Mouse (Mus musculus) kidney, postnatal 0 days (tissue): ENCODE results near the gene Baiap2l1. TPM values are rescaled to one million over a fixed set of nuclear protein-coding genes. Genes with fewer than 3 reads are reported as not detected.
A peak's percentile ranks its signal among the peaks of the same experiment; 100 is the strongest.
"Not testable (repeated sequence)": the region's sequence is repeated elsewhere in the genome, so short reads cannot be mapped to it uniquely, and the experiment has no call there.

Experiments
- ATAC-seq: fragments of 200-750 bp; cut with Nextera tagmentation; replicated peaks from 2 replicates; pipeline ENCODE4 v1.8.0; 2017; ENCODE audit warnings: low read depth, moderate number of reproducible peaks, moderate TSS enrichment, moderate library complexity; ENCODE audit not compliant: low FRiP score
- DNase-seq: peaks from one replicate; pipeline ENCODE4 v3.0.0-alpha.2; 2016; ENCODE audit warnings: low spot score
- H3K27ac ChIP-seq: fragments of 300-500 bp; sonication (generic); 2 replicates; pipeline ENCODE4 v1.5.1; 2014; ENCODE audit warnings: mild to moderate bottlenecking
- H3K27me3 ChIP-seq: fragments of 300-500 bp; sonication (generic); 2 replicates; pipeline ENCODE4 v1.6.1; 2014; ENCODE audit warnings: low read length, mixed read lengths; ENCODE audit not compliant: insufficient read depth
- H3K36me3 ChIP-seq: fragments of 300-500 bp; sonication (generic); 2 replicates; pipeline ENCODE4 v1.6.1; 2014; ENCODE audit warnings: low read length, mixed read lengths; ENCODE audit not compliant: insufficient read depth
- H3K4me1 ChIP-seq: fragments of 300-500 bp; sonication (generic); replicated peaks from 2 replicates; pipeline ENCODE4 v1.6.1; 2014; ENCODE audit warnings: antibody characterized with exemption, low read length, mixed read lengths; ENCODE audit not compliant: insufficient read depth
- H3K4me2 ChIP-seq: fragments of 300-500 bp; sonication (generic); 2 replicates; pipeline ENCODE4 v1.6.1; 2014; ENCODE audit warnings: mild to moderate bottlenecking, low read length, moderate library complexity, mixed read lengths
- H3K4me3 ChIP-seq: fragments of 300-500 bp; sonication (generic); replicated peaks from 2 replicates; pipeline ENCODE4 v1.5.1; 2014; ENCODE audit warnings: low read depth, low read length
- H3K9ac ChIP-seq: fragments of 300-500 bp; sonication (generic); 2 replicates; pipeline ENCODE4 v1.6.1; 2014; ENCODE audit warnings: low read depth, low read length
- H3K9me3 ChIP-seq: fragments of 300-500 bp; sonication (generic); replicated peaks from 2 replicates; pipeline ENCODE4 v1.6.1; 2016; ENCODE audit warnings: low read length, inconsistent platforms, mixed read lengths
- CTCF ChIP-seq: IDR thresholded peaks from 2 replicates; pipeline ENCODE4 v1.5.1; 2016; ENCODE audit warnings: antibody characterized with exemption, low read depth, mild to moderate bottlenecking, moderate library complexity
- WGBS: fragments of 180-500 bp; shearing (Covaris S2); extraction: QIAGEN DNeasy Blood & Tissue Kit; methylation state at CpG from one replicate; pipeline ENCODE4 v1.1.7; 2014; 5-methylcytosine and 5-hydroxymethylcytosine counted together
- polyA plus RNA-seq: library from polyadenylated mRNA; unstranded; fragments of >200 nt; fragmentation: Nextera tagmentation; extraction: Ambion mirVana; gene quantifications from 2 replicates; pipeline ENCODE4 v1.2.1, GENCODE M21; 2015

Baiap2l1 gene
- polyA plus RNA-seq, 1 experiment from 2014 or later: 14.0 TPM

DNA sequence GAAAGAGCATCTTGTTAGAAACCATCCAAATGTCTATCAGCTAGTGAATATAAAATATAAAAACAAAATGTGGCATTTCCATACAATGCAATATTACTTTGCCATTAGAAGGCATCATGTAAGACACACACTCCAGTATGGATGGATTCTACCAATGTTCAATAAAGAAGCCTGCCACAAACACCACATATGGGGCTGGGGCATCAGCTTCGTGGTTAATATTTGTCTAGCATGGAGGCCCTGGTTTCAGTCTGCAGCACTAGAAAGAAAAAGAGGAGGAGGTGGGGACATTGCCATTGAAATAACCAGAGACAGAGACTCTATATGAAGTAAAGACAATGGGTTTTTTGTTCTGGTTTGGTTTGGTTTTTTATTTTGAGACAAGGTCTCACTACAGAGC is 19.1 kb downstream of the Baiap2l1 start:
- Histone ChIP-seq H3K9me3 (no peaks in the 10 kb centered on the region), H3K36me3 (no peaks in the 10 kb centered on the region), H3K27ac (no peak overlapping the region), H3K4me3 (no peak overlapping the region), H3K27me3 (no peaks in the 10 kb centered on the region), H3K9ac (no peak overlapping the region), H3K4me2 (no peak overlapping the region), H3K4me1 (no peaks in the 10 kb centered on the region)
- WGBS: 50% methylated on average over 1 of the region's 1 CpGs
- no peak for ATAC-seq
- TF ChIP-seq CTCF: no peak
- no peak for DNase-seq

DNA sequence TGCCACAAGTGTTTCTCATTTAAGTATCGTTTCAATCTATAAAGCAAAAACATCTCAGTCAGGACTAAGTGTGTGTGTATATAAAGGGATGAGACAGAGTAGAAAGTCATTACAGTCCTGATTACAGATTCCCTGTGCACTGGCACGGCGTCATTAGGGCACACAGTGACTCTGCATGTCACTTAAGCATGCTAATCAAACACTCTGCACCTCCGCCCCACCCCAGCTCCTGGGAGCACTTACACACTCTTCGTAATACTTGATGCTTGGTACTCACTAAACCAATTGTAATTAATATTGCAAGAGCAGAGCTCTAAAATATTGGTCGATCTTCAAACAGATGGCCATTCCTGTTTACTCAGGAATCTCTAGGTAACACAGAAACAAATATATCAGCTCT is 22.6 kb downstream of the Baiap2l1 start:
- ATAC-seq, H3K27ac ChIP-seq, DNase-seq, H3K4me2 ChIP-seq, H3K36me3 ChIP-seq, H3K4me3 ChIP-seq, H3K9me3 ChIP-seq, H3K27me3 ChIP-seq, H3K9ac ChIP-seq, H3K4me1 ChIP-seq: not testable (repeated sequence)
- 86% methylated on average over 6 of the region's 6 CpGs for WGBS

GRCm38 (mm10) chr5:144334010-144334409 is 23.9 kb downstream of the Baiap2l1 start:
- no peak overlapping the region for H3K9ac ChIP-seq
- H3K9me3 ChIP-seq: no peaks in the 10 kb centered on the region
- no peak overlapping the region for H3K4me2 ChIP-seq
- H3K4me3 ChIP-seq: no peak overlapping the region
- 85% methylated on average over 11 of the region's 11 CpGs for WGBS
- TF ChIP-seq CTCF: no peak
- no peaks in the 10 kb centered on the region for H3K27me3 ChIP-seq
- no peaks in the 10 kb centered on the region for H3K36me3 ChIP-seq
- H3K27ac ChIP-seq: no peak overlapping the region
- ATAC-seq (no peak), DNase-seq (no peak)
- no peaks in the 10 kb centered on the region for H3K4me1 ChIP-seq

DNA sequence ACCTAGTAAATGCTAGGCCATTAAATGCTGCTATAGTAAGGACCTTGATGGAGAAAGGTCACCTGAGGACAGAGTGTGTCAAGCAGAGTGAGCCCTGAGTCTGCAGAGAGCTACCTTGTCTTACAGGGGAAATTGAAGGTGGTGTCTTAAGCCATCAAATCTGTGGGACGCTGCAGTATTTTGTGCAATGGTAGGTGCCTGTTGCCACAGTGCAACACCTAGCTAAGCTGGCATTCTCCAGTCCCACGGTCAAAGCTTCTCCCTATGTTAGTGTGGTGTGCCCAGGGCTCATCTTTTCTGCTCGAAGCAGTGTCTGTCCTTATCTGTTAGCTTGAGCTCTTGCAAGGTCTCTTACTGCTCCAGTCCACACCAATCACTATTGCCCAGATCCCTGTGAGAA is 35.2 kb downstream of the Baiap2l1 start:
- TF ChIP-seq CTCF: no peak
- Histone ChIP-seq H3K36me3 (no peaks in the 10 kb centered on the region), H3K9me3 (no peaks in the 10 kb centered on the region), H3K27me3 (no peaks in the 10 kb centered on the region), H3K27ac (no peak overlapping the region), H3K9ac (no peak overlapping the region), H3K4me1 (peaks cover 9% of the 10 kb centered on the region; the same call in 1 of the 2 replicates), H3K4me3 (no peak overlapping the region), H3K4me2 (no peak overlapping the region)
- no peak for DNase-seq
- 86% methylated on average over 3 of the region's 3 CpGs for WGBS
- ATAC-seq: no peak

- Histone ChIP-seq H3K27me3 (no peaks in the 10 kb centered on the region), H3K4me3 (no peak overlapping the region), H3K4me2 (no peak overlapping the region), H3K36me3 (no peaks in the 10 kb centered on the region), H3K27ac (no peak overlapping the region), H3K4me1 (peaks cover 12% of the 10 kb centered on the region; the same call in 1 of the 2 replicates), H3K9me3 (no peaks in the 10 kb centered on the region), H3K9ac (no peak overlapping the region)
- ATAC-seq (no peak), DNase-seq (peak; percentile 42)
- 23% methylated on average over 7 of the region's 7 CpGs for WGBS
- no peak for TF ChIP-seq CTCF
Measured at GRCm38 (mm10) chr5:144321681-144322080, 36.2 kb downstream of the Baiap2l1 start.

DNA sequence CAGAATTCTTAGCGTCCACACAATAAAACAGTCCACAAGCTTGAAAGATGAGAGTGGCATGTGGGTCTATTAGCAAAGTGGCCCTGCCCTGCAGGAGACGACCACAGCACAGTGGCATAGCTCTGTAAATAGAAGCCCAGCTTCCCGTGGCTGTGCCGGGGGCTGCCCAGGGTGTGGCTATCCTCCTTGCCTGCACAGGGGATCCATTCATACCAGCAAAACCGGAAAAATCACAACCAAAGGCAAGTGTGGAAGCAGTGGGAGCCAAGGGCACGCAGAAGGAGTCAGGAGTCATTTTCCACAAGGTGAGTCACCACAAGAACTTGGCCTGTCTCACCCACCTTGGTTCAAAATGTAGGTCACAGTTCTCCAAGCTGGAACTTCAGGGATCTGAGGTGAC is 39.6 kb downstream of the Baiap2l1 start:
- Histone ChIP-seq H3K4me3 (no peak overlapping the region), H3K9ac (no peak overlapping the region), H3K4me2 (no peak overlapping the region), H3K36me3 (no peaks in the 10 kb centered on the region), H3K4me1 (peaks cover 23% of the 10 kb centered on the region), H3K9me3 (no peaks in the 10 kb centered on the region), H3K27me3 (no peaks in the 10 kb centered on the region), H3K27ac (peak overlapping the region; percentile 39)
- 33% methylated on average over 6 of the region's 6 CpGs for WGBS
- ATAC-seq (no peak), DNase-seq (no peak)
- no peak for TF ChIP-seq CTCF

GRCm38 (mm10) chr5:144317426-144317825 is 40.5 kb downstream of the Baiap2l1 start:
- Histone ChIP-seq H3K4me2 (no peak overlapping the region), H3K27me3 (no peaks in the 10 kb centered on the region), H3K36me3 (no peaks in the 10 kb centered on the region), H3K4me3 (no peak overlapping the region), H3K9ac (no peak overlapping the region), H3K27ac (no peak overlapping the region), H3K9me3 (no peaks in the 10 kb centered on the region), H3K4me1 (peaks cover 24% of the 10 kb centered on the region)
- no peak for TF ChIP-seq CTCF
- DNase-seq (no peak), ATAC-seq (no peak)
- 60% methylated on average over 8 of the region's 8 CpGs for WGBS
